In the genomic region with DNA sequence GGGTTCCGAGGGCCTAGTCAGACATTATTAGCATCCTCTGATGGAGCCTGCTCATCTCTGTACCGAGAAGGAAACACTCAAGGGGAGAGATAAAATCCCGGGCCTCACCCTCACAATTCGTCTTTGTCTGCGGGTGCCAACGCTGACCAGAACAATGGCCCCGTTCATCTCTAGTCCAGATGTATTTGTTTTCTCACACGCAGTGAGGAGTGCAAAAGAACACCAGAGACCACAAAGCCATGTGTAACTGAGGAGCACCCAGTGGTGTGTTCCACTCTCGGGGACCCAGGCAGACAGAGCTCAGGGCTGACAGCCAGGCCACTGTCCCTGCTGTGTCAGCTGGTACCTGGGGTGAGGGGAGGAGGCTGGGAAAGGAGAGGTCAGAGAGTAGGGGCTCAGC, we compare ENCODE assay signal across 20 mouse cellular contexts. TPM values are rescaled to one million over a fixed set of nuclear protein-coding genes. Genes with fewer than 3 reads are reported as not detected.
DNase-seq lines count a peak whose midpoint lies in the region; ATAC-seq and TF ChIP-seq lines count a peak whose summit lies in the region.
"Had no signal": no experiment of that assay in that cellular context is flagged by ENCODE, and none has a peak within 500 bp of the region (broad histone marks: within the 10 kb centered on the region; RNA-seq: fewer than 3 reads in every experiment).

No protein-coding gene starts in this region.

- no peaks in the 10 kb centered on the region for H3K9me3 ChIP-seq in midbrain, embryonic 11.5 days (ENCODE audit: control insufficient read depth, low read length)
- no peaks in the 10 kb centered on the region for H3K9me3 ChIP-seq in midbrain, postnatal 0 days (ENCODE audit: low read length)
- H3K9me3 ChIP-seq in neural tube, embryonic 14.5 days (ENCODE audit: control insufficient read depth, low read length): no peaks in the 10 kb centered on the region
- H3K9me3 ChIP-seq: heart, embryonic 10.5 days had no signal

- no peak for TF ChIP-seq POLR2A in cortical plate, adult 2 months (IDR thresholded peaks at IDR 0.05; ENCODE audit: extremely low read depth, insufficient read depth, low read length)

- no peak overlapping the region for H3K9ac ChIP-seq in midbrain, embryonic 11.5 days (ENCODE audit: low read length)
- H3K9ac ChIP-seq in midbrain, postnatal 0 days (replicated peaks; ENCODE audit: low read length, poor library complexity, severe bottlenecking): no peak overlapping the region
- H3K9ac ChIP-seq in neural tube, embryonic 14.5 days (replicated peaks; ENCODE audit: low read depth, low read length): 0 out of 2 replicates have a peak overlapping the region, but pooled peaks have one; percentile 16
- H3K9ac ChIP-seq: liver, embryonic 14.5 days had no signal

- H3K27ac ChIP-seq in midbrain, embryonic 11.5 days (ENCODE audit: low read depth, low read length): no peak overlapping the region
- H3K27ac ChIP-seq in midbrain, postnatal 0 days (ENCODE audit: low read depth, low read length): no peak overlapping the region
- H3K27ac ChIP-seq in cortical plate, adult 2 months (ENCODE audit: insufficient read depth, low read length): peak overlapping the region; percentile 94
- H3K27ac ChIP-seq in neural tube, embryonic 14.5 days (ENCODE audit: low read depth, low read length): no peak overlapping the region
- H3K27ac ChIP-seq: heart, embryonic 10.5 days; liver, embryonic 14.5 days had no signal

- no peak overlapping the region for H3K4me2 ChIP-seq in midbrain, embryonic 11.5 days
- no peak overlapping the region for H3K4me2 ChIP-seq in midbrain, postnatal 0 days (ENCODE audit: low read depth, low read length, poor library complexity, severe bottlenecking)
- H3K4me2 ChIP-seq in neural tube, embryonic 14.5 days (ENCODE audit: low read depth, low read length): no peak overlapping the region

- peaks cover 20% of the 10 kb centered on the region for H3K36me3 ChIP-seq in midbrain, embryonic 11.5 days (ENCODE audit: control insufficient read depth, insufficient read depth, low read length)
- H3K36me3 ChIP-seq in midbrain, postnatal 0 days (ENCODE audit: insufficient read depth, low read length): no peaks in the 10 kb centered on the region
- no peaks in the 10 kb centered on the region for H3K36me3 ChIP-seq in neural tube, embryonic 14.5 days (ENCODE audit: control insufficient read depth, insufficient read depth, low read length)

- no peak for TF ChIP-seq CTCF in midbrain, postnatal 0 days (IDR thresholded peaks at IDR 0.05)
- no peak for TF ChIP-seq CTCF in cortical plate, adult 2 months (IDR thresholded peaks at IDR 0.05; ENCODE audit: extremely low read depth, insufficient read depth, low read length)

- ATAC-seq in frontal cortex, adult (ENCODE audit: low TSS enrichment): peak; percentile 80
- ATAC-seq in midbrain, embryonic 11.5 days (ENCODE audit: low FRiP score): peak; percentile 12; the same call in 1 of the 2 replicates
- no peak for ATAC-seq in midbrain, postnatal 0 days (ENCODE audit: low FRiP score)
- ATAC-seq in neural tube, embryonic 14.5 days (ENCODE audit: low read depth): no peak
- ATAC-seq: forebrain, embryonic 16.5 days had no signal

- no peak overlapping the region for H3K4me3 ChIP-seq in midbrain, embryonic 11.5 days (ENCODE audit: low read depth, low read length)
- H3K4me3 ChIP-seq in midbrain, postnatal 0 days (ENCODE audit: low read depth, low read length): no peak overlapping the region
- H3K4me3 ChIP-seq in cortical plate, adult 2 months (ENCODE audit: insufficient read depth, low read length): no peak overlapping the region
- no peak overlapping the region for H3K4me3 ChIP-seq in neural tube, embryonic 14.5 days (ENCODE audit: low read depth, low read length)
- H3K4me3 ChIP-seq: heart, embryonic 10.5 days had no signal

- WGBS in midbrain, embryonic 11.5 days: 70% methylated on average over 9 of the region's 9 CpGs
- WGBS in midbrain, postnatal 0 days: 62% methylated on average over 9 of the region's 9 CpGs
- WGBS in neural tube, embryonic 14.5 days: 41% methylated on average over 9 of the region's 9 CpGs

- peaks cover 14% of the 10 kb centered on the region for H3K4me1 ChIP-seq in midbrain, embryonic 11.5 days (ENCODE audit: control insufficient read depth, insufficient read depth, low read length)
- no peaks in the 10 kb centered on the region for H3K4me1 ChIP-seq in midbrain, postnatal 0 days (ENCODE audit: insufficient read depth, low read length)
- H3K4me1 ChIP-seq in cortical plate, adult 2 months (ENCODE audit: control insufficient read depth, insufficient read depth, low read length): 0 out of 2 replicates have a peak, but pooled peaks cover 2% of the 10 kb centered on the region
- no peaks in the 10 kb centered on the region for H3K4me1 ChIP-seq in neural tube, embryonic 14.5 days (ENCODE audit: control insufficient read depth, insufficient read depth, low read length)

- no peak for DNase-seq in frontal cortex, postnatal 10 days (ENCODE audit: low spot score in 2 of 2)
- DNase-seq in midbrain, embryonic 11.5 days (ENCODE audit: low spot score, missing footprints): no peak
- no peak for DNase-seq in midbrain, postnatal 0 days (ENCODE audit: low spot score)
- no peak for DNase-seq in urinary bladder, postnatal 14 days (ENCODE audit: low spot score)
- DNase-seq: adrenal gland, postnatal 10 days; B cell, adult 2 months; gastrocnemius, postnatal 14 days; heart, postnatal 4 days; kidney, adult 2 months; kidney, postnatal 36 days; lung, postnatal 10 days; right cerebral cortex, postnatal 4 days; thymus, postnatal 25 days had no signal

- H3K27me3 ChIP-seq in midbrain, embryonic 11.5 days (ENCODE audit: control insufficient read depth, insufficient read depth, low read length): no peaks in the 10 kb centered on the region
- H3K27me3 ChIP-seq in midbrain, postnatal 0 days (ENCODE audit: insufficient read depth, low read length): no peaks in the 10 kb centered on the region
- H3K27me3 ChIP-seq in neural tube, embryonic 14.5 days (ENCODE audit: control insufficient read depth, insufficient read depth, low read length): no peaks in the 10 kb centered on the region

RNA-seq across cellular contexts. Expression of a gene that starts 15.6 kb away (rescaled TPM):
- polyA plus RNA-seq in midbrain, embryonic 11.5 days (2014; fragmentation: Nextera tagmentation; extraction: Ambion mirVana): 317 and 361 TPM in 2 replicates
- 182 and 206 TPM in 2 replicates for total RNA-seq in midbrain, postnatal 0 days (2014; rRNA removed)
- 148 and 171 TPM in 2 replicates for polyA plus RNA-seq in midbrain, postnatal 0 days (2015; fragmentation: Nextera tagmentation; extraction: Ambion mirVana)
- polyA plus RNA-seq in cortical plate, adult 2 months (2012; rRNA removed): 136 and 141 TPM in 2 replicates
- 163 and 176 TPM in 2 replicates for polyA plus RNA-seq in neural tube, embryonic 14.5 days (2014; fragmentation: Nextera tagmentation; extraction: Ambion mirVana)

RNA-seq across cellular contexts. Expression of a gene that starts 44.0 kb away (rescaled TPM):
- polyA plus RNA-seq in midbrain, embryonic 11.5 days (2014; fragmentation: Nextera tagmentation; extraction: Ambion mirVana): 4.3 and 5.7 TPM in 2 replicates
- 22.3 and 24.8 TPM in 2 replicates for total RNA-seq in midbrain, postnatal 0 days (2014; rRNA removed)
- 36.3 and 40.4 TPM in 2 replicates for polyA plus RNA-seq in midbrain, postnatal 0 days (2015; fragmentation: Nextera tagmentation; extraction: Ambion mirVana)
- polyA plus RNA-seq in cortical plate, adult 2 months (2012; rRNA removed): 5.3 and 5.4 TPM in 2 replicates
- polyA plus RNA-seq in neural tube, embryonic 14.5 days (2014; fragmentation: Nextera tagmentation; extraction: Ambion mirVana): 6.5 and 17.6 TPM in 2 replicates
- total RNA-seq: ES-E14 had no signal

RNA-seq across cellular contexts. Expression of a gene that starts 58.0 kb away (rescaled TPM):
- polyA plus RNA-seq in midbrain, embryonic 11.5 days (2014; fragmentation: Nextera tagmentation; extraction: Ambion mirVana): 9.5 and 10.2 TPM in 2 replicates
- 39.5 and 45.9 TPM in 2 replicates for total RNA-seq in midbrain, postnatal 0 days (2014; rRNA removed)
- 18.1 and 18.7 TPM in 2 replicates for polyA plus RNA-seq in midbrain, postnatal 0 days (2015; fragmentation: Nextera tagmentation; extraction: Ambion mirVana)
- 20.6 and 21.1 TPM in 2 replicates for polyA plus RNA-seq in cortical plate, adult 2 months (2012; rRNA removed)
- 21.7 and 28.9 TPM in 2 replicates for polyA plus RNA-seq in neural tube, embryonic 14.5 days (2014; fragmentation: Nextera tagmentation; extraction: Ambion mirVana)

Comparison
In these comparisons a context has a peak if more than half of its experiments do, and no peak if none do; other contexts are left out.
1. ATAC-seq: peak in frontal cortex, adult (single experiment) and midbrain, embryonic 11.5 days (single experiment); none in midbrain, postnatal 0 days (single experiment) and neural tube, embryonic 14.5 days (single experiment).